Mouse (Mus musculus) Muller cell, postnatal 12 days (primary cell): ENCODE results near the gene Sox15.

Source experiments
- DNase-seq: peaks from one replicate; pipeline ENCODE4 v3.0.0-alpha.2; 2015; ENCODE audit errors: inconsistent ontology term

Gene Sox15

DNA sequence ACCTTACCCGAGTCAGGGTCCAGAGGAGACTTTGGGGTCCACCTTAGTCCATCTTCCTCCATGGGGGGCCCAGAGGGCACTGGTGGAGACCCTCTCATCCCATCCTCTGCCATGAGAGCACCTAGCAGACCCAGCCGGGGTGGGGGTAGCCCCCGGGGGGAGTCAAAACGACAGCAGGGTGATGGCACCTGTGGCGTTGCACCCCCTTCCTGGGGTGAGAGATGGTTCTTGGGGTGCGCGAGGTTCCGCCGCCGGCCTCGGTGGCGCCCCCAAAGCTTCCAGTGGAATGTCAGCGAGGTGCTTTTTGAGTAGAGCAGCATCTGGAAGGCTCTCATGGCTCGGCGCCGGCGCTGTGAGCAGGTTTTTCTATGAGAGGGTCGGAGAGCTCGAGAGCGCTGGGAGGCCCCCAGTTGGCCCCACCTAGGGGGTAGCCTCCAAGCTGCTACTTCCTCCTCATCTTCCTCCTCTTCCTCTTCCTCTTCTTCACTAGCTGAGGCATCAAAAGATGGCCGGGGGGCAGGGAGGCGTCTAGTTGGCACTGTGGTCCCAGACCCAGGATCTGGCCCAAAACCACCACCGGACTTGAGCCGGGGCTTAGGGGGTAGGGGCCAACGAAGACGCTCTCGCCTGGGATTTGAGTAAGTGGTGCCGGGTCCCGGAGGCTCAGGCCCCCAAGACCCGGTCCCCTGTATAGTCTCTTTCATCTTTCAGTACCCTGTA, 25.2 kb downstream of the Sox15 start:
- no peak for DNase-seq

DNA sequence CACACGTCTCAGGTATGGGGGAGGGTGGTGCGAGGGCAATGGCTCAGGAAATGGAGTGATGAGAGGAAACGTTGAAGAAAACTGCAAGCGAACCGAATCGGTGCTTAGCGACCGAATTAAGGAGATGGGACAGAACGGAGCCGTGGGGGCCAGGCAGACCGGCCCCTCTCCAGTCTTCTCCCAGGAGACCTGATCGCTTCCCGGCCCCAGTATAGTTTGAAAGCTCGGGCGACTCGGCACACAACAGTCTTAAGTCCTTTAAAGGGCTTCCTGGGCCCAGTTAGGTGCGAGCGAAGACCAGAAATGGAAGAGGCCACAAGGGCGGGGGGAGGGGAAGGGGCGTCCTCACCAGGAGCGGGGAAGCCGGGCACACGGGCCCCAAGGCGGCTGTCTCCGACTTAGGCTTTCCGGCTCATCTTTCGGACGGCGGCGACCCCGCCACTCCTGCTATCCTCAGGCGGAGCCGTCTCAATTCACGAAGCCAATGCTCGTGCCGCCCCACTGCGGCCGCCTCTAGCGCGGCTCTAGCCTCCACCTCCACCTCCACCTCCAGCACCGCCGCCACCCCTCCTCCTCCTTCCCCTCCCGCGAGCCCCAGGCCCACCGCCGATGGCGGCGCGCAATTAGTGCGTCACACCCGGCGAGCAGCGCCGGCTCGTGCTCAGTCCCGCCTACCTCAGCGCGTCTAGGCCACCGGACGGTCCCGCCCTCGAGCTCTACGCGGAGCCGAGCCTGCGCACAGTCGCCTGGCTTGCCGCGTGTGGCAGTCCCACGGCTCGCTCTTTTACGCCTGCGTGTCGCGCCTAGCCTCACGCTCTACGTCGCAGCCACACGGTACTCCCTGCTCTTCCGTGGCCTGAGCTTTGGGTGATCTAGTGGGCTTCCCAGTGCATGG, 26.4 kb downstream of the Sox15 start, which contains the start of gene Senp3:
Gene Senp3, minus strand, starts transcription at position 771 of the 895 bp plus-strand sequence.
- peak; percentile 98 for DNase-seq

DNA sequence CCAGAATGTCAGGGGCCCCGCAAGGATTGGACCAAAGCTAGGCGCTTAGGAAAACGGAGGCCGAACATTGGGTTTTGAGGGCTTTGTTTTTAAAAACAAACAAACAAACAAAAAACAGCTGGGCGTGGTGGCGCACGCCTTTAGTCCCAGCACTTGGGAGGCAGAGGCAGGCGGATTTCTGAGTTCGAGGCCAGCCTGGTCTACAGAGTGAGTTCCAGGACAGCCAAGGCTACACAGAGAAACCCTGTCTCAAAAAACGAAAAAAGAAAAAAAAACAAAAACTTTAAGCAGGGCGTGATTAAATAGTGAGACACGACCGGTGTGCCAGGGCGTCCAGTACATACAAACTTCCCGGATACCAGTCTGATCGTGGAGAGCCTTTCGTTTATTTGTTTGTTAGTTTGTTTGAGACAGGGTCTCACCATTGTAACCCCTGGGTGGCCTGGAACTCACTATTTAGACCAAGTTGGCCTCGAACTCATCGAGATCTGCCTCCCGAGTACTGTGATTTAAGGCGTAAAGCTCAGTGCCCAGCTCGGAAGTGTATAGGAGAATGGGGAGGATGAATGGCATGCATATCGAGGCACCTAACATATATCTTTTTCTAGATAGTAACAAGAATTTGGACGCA, 27.2 kb downstream of the Sox15 start:
- DNase-seq, result no peak

DNA sequence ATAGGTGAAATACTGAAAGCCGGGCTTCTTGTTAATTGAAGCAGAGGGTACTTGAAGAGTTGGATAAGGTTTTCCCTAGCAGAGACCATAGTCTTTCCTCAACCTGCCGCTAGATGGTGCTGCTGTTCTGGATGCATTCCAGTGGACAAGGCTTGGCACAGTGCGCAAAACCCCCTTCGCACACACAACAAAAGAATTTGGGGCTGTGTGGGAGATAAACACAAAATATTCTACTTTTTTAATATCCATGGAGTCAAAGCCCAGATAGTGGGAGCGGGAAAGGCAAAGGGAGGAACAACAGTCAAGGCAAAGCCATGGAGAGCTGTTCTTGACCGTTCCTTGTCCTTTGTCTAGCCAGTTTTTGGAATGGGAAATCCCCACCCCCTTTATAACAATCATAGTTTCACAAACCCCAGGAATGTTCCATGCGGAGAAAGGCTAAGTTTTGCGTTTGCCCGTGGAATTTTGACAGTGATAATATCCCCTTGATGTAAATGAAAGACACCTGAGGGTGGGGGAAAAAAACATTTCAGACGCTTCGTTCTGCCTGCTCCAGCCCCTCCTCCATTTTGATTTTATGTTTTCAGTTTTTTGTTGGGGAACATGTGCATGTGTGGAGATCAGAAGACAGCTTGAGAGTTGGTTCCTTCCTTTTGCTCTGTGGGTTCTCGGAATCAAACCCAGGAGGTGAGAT, 27.9 kb downstream of the Sox15 start:
- peak; percentile 81 for DNase-seq

DNA sequence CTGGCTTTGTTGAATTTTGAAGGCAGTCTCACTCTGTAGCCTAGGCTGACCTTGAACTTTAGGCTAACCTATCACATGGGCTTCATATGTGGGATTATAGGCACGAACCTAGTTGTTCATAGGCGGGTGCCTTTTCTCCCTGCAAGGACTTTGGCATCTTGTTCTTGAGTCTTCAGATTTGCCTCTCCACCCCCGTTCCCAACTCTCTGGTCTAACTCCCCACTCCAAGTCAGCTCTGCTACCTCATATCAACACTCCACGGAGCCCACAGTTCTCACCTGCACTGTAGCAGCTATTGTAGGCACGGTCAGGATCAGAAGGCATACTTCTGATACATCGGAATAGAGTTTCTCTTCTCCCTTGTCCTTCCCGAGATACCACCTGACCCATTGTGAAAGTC, 28.5 kb downstream of the Sox15 start:
- no peak for DNase-seq

DNA sequence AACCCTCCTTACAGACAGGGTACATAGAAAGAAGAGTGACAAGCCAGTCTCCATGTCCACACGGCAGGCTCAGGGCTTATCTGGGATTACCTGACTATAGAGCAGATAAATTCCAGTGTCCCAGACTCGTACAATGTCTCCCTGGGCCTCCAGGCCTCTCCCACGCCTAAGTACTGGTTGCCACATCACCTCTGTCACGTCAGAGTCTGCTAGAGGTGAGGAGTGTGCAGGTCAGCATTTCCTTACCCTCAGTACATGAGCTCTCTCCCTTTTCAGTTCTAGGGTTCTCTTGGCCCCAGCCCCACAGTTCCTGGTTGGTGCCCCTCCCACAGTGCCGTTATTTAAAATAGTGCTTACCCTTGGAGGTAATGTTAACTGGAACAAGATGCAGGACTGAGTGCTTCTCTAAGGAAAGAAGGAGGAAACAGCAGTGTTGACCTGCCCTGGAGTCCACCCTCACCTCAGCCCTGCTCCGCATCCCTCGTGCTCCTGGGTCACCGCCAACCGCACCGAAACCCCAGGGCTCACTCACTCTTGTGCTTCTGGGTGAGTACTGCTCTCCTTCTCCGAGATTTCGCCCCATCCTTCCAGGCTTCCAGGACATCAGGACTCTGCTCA, 29.1 kb downstream of the Sox15 start:
- DNase-seq, result no peak

DNA sequence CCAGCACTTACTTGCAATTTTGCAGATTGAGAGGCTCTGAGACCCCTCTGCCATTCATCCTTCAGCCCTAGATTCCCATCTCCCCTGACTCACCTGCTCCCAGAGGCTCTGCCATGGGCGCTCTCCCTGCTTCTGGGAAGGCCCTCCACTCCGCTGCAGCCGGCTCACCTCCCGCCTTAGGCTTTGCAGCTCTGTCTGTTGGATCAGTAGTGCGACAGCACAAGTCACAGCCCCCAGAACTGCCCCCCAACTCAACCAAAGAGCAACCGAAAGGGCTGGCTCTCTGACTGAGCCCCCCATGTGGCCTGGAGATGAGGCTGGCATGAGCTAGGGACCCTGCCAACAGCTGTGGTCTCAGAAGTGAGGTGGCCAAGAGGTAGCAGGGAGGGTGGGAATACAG, 29.8 kb downstream of the Sox15 start:
- no peak for DNase-seq

DNA sequence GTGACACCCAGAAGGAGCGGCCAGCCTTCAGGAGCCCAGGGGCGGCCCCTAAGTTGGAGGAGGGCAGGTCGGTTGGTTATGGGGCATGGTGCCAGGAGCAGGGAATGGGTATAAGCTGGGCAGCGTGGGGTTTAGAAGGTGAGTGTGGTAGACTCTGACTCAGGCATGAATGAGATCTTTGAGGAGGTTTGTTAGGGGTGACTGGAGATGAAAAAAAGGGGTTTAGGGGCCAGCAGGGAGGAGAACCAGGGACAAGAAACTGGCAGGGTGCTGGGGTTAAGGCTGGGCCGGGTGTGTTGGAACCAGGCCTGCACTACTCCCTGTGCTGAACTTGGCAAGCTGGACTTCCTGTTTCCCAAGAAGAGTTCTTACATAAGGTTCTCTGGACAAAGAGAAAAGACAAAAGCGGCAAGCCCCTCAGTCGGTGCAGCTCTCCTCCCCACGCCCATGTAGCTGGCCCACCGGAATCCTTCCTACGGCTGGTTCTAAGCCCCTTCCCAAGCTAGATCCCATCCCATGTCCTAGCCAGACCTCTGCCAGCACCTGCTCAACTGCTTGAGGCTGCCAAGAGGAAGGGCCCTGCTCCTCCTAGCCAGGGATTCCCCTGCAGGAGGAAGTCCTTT, 30.5 kb downstream of the Sox15 start, which contains the start of gene Tnfsf13:
Gene Tnfsf13, minus strand, starts transcription at position 259 of the 623 bp plus-strand sequence.
- DNase-seq, result peak; percentile 94

DNA sequence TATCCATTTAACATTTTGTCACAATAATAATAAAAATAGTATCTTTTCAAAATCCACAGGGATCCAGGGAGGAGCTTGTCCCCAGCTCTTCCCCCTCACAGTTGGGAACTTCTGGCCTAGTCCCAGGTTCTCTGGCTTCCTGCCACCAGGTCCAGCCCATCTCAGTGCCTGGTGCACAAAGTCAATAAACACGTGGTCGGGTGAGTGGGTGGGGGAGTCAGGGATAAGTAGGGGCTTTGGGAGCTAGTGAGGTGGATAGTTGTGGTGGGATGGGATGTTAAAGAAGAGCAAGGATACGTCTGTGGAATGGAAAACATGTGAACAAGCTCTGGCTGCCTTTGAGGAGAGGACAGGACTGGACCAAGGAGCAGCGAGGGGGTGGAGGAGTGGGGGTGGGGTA, 31.3 kb downstream of the Sox15 start:
- peak; percentile 74 for DNase-seq

DNA sequence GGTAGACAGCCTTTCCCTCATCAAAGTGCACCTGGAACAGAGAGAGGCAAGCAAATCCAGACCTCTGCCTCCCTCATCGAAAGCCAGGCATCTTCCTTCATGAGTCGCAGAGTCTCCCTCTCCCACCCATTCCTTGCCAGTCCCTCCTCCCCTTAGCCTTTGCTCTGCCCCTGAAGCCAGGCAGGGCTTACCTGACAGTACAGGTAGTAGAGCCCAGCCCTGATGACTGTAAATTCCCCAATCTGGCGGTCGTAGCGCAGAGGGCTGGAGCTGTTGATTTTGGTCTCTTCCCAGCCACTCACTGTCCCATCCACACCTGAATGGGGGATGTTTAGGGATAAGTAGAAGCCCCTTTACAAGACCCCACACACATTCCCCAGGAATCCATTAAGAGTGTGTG, 31.9 kb downstream of the Sox15 start:
- no peak for DNase-seq

DNA sequence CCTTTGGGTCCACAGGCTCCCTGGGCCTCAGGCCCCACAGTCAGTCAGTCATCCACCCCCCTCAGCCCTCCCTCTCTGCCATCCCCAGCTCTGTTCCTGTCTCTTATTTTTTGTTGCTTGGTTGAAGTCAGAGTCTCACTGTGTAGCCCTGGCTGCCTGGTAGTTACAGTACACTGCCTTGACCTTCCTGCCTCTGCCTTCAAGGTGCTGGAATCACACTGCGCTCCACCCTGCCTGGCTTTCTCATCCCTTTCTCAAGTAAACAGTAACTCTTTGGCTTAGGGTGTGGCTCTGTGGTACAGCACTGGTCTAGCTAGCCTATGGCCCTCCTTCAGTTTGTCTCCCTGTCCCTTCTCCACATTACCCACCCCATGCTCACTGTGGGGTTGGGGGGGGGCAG, 34.8 kb downstream of the Sox15 start:
- no peak for DNase-seq

DNA sequence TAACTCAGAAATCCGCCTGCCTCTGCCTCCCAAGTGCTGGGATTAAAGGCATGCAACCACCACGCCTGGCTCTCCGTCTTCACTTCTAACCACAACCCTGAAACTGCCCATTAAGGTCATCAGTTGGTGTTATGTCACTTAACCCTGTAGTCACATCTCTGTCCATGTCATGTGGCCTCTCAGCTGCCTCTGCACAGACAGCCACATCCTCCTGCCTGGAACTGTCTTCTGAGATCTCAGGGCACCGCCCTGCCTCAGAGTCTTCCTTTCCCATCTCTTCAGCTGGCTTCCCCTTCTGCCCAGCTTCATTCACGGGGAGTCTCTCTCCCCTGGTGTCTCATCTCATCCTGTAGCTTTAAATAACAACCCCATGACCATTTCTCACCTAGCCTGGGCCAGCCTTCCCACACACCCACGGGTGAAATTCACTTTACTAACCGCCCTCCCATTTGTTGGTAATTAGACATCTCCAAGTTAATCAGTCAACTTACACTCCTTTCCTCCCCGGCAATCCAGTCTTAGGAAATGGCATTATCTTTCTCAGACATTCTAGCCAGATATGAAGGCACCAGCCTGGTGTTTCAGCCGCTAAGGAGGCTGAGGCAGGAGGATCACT, 37.2 kb downstream of the Sox15 start:
- DNase-seq, result no peak

DNA sequence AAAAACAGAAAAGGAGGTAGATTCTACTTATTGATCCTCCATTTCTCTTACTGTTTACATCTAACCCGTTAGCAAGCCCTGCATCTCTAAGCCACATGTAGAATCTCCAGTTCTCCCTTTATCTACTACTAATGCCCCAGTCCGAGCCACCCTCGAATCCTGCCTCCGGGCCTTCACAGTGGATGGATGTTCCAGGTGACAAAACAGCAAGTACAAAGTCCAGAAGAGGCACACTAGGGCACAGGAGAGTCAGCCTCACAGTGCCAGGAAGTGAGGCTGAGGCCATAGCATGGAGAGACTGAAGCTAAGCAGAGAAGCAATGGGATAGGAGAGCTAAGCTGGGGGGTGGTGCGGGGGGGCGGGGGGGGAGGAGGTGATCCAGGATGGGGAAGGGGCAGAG, 37.7 kb downstream of the Sox15 start:
- DNase-seq, result no peak

DNA sequence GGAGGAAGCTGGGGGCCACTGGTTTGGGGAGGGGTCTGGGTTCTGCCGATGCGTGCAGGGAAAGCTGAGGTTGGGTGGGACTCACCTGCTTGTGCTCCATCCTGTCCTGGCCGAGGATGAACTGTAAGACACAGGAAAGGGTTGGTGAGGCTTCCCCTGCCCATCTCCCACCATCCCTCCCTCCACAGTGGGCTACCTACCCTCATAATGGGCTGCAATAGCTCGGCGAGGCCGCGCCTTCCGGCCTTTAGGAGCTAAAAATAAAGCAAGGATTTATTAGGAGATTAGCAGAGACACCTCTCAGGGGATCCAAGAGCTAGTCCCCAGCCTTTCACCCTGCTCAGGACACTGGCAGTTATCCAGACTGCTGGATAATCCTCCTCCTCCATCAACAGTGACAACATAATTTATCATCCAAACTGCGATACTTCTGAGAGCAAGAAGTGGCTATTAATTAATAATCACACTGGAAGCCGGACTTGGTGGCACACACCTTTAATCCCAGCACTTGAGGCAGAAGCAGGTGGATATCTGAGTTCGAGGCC, 38.4 kb downstream of the Sox15 start:
- no peak for DNase-seq

DNA sequence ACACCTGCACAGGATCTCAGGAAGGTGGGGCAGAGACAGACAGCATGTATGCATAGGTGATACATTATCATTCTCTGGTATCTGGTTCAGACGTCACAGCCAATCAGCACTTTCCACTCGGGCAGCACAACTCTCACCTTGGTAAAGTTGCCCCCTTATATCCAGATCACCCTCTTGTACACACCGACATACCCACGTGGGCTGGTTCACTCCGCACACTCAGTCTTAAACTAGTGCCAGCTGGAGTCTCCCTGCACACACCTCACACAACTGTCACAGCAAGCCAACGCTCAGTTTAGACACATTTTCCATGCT, 39.9 kb downstream of the Sox15 start:
- no peak for DNase-seq

DNA sequence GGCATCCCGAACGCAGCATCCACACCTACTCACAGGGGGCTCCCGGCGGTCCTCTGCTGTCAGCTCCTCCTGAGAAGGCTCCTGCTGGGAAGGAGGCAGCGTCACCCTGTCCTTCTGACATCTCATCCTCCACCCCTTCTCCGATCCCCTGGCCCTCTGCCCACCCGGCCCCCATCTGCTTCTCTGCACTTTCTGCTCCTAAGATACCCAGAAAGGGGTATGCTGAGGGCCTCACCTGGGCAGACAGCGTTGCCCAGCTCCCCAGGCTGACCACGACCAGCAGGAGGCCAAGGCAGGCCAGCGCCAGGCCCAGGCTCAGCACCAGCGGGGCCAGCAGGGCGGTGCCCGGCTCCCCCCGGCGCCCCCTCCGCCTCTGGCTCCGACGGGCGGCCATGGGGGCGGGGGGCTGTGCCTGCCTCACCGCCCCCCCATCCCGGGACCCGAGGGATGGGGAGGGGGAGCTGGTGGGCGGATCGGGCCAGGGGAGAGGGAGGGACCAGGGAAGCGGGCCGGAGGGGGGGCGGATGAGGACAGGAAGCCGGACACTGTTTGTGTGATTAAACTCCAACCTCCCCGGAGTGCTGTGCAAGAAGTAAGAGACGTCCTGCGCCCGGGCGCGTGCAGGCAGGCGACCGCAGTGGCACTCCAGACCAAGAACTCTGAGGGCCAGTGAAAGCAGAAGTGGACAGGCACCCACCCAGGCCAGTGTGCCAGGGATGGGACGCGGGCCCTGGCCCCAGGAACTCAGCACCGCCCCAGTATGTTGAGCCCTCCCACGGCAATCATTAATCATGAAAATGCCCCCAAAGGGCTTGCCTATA, 40.5 kb downstream of the Sox15 start, which contains the start of the genes Tnfsf12 and Tnfsfm13:
Gene Tnfsf12, minus strand, starts transcription at position 489 of the 821 bp plus-strand sequence.
Gene Tnfsfm13, minus strand, starts transcription at position 738 of the 821 bp plus-strand sequence.
- peak; percentile 76 for DNase-seq

DNA sequence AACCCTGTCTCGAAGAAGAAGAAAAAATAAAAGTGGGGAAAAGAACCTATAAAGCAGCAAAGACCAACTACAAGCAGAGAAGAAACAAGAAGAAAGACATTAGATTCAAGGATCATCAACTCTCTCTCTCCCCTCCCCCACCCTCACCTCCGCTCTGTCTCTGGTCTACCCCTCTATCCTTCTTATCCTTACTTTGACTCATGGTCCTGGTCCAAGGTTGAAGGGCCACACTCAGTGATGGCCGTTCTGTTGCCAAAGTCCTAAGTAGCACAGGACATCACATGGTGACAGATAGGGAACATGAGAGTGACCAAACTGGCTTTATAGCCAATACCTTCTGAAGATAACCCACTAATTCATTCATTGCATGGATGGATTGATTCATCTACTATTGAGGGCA, 42.3 kb downstream of the Sox15 start:
- no peak for DNase-seq

DNA sequence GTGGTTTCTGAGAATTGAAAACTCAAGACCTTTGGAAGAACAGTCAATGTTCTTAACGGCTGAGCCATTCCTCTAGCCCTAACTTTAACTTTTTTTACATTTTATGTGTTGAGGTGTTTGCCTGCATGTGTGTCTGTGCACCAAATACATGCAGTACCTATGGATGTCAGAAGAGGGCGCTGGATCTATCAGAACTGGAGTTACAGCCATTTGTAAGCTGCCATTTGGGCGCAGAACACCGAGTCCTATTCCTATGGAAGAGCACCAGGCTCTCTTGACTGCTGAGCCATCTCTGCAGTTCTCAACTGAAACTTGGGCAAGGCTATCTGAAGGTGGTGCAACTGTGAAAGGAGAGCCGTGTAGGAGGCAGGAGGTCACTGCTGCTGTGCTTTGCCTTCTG, 43.5 kb downstream of the Sox15 start:
- no peak for DNase-seq

DNA sequence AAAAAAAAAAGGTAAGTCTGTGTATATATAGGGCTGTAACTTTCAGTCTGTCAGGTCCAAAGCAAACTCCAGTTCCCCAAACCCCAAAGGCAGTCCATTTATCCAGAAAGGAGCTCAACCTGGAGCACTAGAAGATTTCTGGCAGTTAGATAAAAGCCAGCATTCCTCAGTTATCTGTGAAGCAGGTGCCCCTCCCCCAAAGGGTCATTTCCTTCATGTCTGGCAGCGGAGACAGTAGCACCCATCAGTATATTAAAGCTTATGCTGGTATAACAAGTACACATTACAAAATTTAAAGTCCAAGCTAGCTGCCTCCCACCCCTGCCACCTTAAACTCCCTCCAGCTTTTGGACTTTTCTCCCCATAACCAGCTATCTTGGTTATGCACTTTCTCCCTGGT, 44.5 kb downstream of the Sox15 start:
- DNase-seq, result no peak
